Mouse (Mus musculus) small intestine, adult 2 months (tissue): Measurements from ENCODE around the gene Ryr2.

Experiments
- CTCF ChIP-seq: fragments of 200-500 bp; IDR thresholded peaks from 2 replicates; pipeline ENCODE4 v1.5.1; 2012; ENCODE audit warnings: low read depth, mild to moderate bottlenecking, control low read depth, inconsistent platforms, low read length, moderate library complexity, mixed read lengths; ENCODE audit not compliant: insufficient replicate concordance, insufficient read length; ENCODE audit errors: extremely low read depth
- POLR2A ChIP-seq: fragments of 200-500 bp; IDR thresholded peaks from 2 replicates; pipeline ENCODE4 v1.6.1; 2012; ENCODE audit warnings: low read depth, mild to moderate bottlenecking, control low read depth, inconsistent platforms, low read length, moderate library complexity

GRCm38 (mm10) chr13:12105830-12106628 is 716 bp downstream of the Ryr2 start:
- TF ChIP-seq CTCF (no peak), POLR2A (no peak)
